Mouse (Mus musculus): ENCODE results near the gene Epb41. TPM values are rescaled to one million over a fixed set of nuclear protein-coding genes. Genes with fewer than 3 reads are reported as not detected.

The Epb41 gene
- total and polyA plus RNA-seq, 2 experiments = 29.6 to 46.8 TPM

GRCm38 (mm10) chr4:132078296-132078714 is 3.2 kb upstream of the Epb41 start:
- peak overlapping the region; percentile 13; the same call in 1 of the 2 replicates for H3K4me3 ChIP-seq (ENCODE audit: insufficient read depth, low read depth, low read length)
- peaks cover 13% of the 10 kb centered on the region; the same call in 1 of the 2 replicates for H3K79me2 ChIP-seq (ENCODE audit: control insufficient read depth, insufficient read depth, low read length)
- no peaks in the 10 kb centered on the region for H3K27me3 ChIP-seq (ENCODE audit: control insufficient read depth, insufficient read depth, low read length)
- 12% methylated on average over 7 of the region's 7 CpGs for WGBS
- H3K4me1 ChIP-seq (ENCODE audit: control insufficient read depth, insufficient read depth, low read length) = peaks cover 15% of the 10 kb centered on the region
- H3K27ac ChIP-seq (replicated peaks; ENCODE audit: insufficient read depth, low read depth, low read length) = peak overlapping the region; percentile 98
- DNase-seq (ENCODE audit: extremely low read depth, low read depth, low spot score) = peak; percentile 97
- peak overlapping the region; percentile 56 for H3K9ac ChIP-seq (ENCODE audit: low read depth, low read length)
- no peaks in the 10 kb centered on the region for H3K36me3 ChIP-seq (ENCODE audit: control insufficient read depth, insufficient read depth, low read length)
- TF ChIP-seq CTCF (IDR thresholded peaks at IDR 0.05; ENCODE audit: low read depth, low read length) = no peak
- no peak for TF ChIP-seq POLR2A (IDR thresholded peaks at IDR 0.05; ENCODE audit: extremely low read depth, insufficient read depth, low read length)

- Histone ChIP-seq H3K36me3 (ENCODE audit: control insufficient read depth, insufficient read depth, low read length) (no peaks in the 10 kb centered on the region), H3K9ac (ENCODE audit: low read depth, low read length) (peak overlapping the region; percentile 85), H3K27me3 (ENCODE audit: control insufficient read depth, insufficient read depth, low read length) (no peaks in the 10 kb centered on the region), H3K27ac (replicated peaks; ENCODE audit: insufficient read depth, low read depth, low read length) (peak overlapping the region; percentile 98), H3K4me1 (ENCODE audit: control insufficient read depth, insufficient read depth, low read length) (peaks cover 22% of the 10 kb centered on the region), H3K4me3 (ENCODE audit: insufficient read depth, low read depth, low read length) (peak overlapping the region; percentile 61), H3K79me2 (ENCODE audit: control insufficient read depth, insufficient read depth, low read length) (peaks cover 20% of the 10 kb centered on the region; the same call in 1 of the 2 replicates)
- 27% methylated on average over 7 of the region's 7 CpGs for WGBS
- DNase-seq (ENCODE audit: extremely low read depth, low read depth, low spot score) = peak; percentile 33
- no peak for TF ChIP-seq CTCF (IDR thresholded peaks at IDR 0.05; ENCODE audit: low read depth, low read length)
- no peak for TF ChIP-seq POLR2A (IDR thresholded peaks at IDR 0.05; ENCODE audit: extremely low read depth, insufficient read depth, low read length)
Observed at GRCm38 (mm10) chr4:132077445-132077844, 2.3 kb upstream of the Epb41 start.

- peak overlapping the region; percentile 85 for H3K9ac ChIP-seq (ENCODE audit: low read depth, low read length)
- DNase-seq (ENCODE audit: extremely low read depth, low read depth, low spot score) = peak; percentile 91
- no peaks in the 10 kb centered on the region for H3K36me3 ChIP-seq (ENCODE audit: control insufficient read depth, insufficient read depth, low read length)
- TF ChIP-seq POLR2A (IDR thresholded peaks at IDR 0.05; ENCODE audit: extremely low read depth, insufficient read depth, low read length) (peak; percentile 64), CTCF (IDR thresholded peaks at IDR 0.05; ENCODE audit: low read depth, low read length) (no peak)
- peak overlapping the region; percentile 98 for H3K27ac ChIP-seq (replicated peaks; ENCODE audit: insufficient read depth, low read depth, low read length)
- peaks cover 22% of the 10 kb centered on the region; the same call in 1 of the 2 replicates for H3K79me2 ChIP-seq (ENCODE audit: control insufficient read depth, insufficient read depth, low read length)
- H3K4me1 ChIP-seq (ENCODE audit: control insufficient read depth, insufficient read depth, low read length) = peaks cover 25% of the 10 kb centered on the region
- H3K4me3 ChIP-seq (ENCODE audit: insufficient read depth, low read depth, low read length) = peak overlapping the region; percentile 61
- 10% methylated on average over 20 of the region's 20 CpGs for WGBS
- no peaks in the 10 kb centered on the region for H3K27me3 ChIP-seq (ENCODE audit: control insufficient read depth, insufficient read depth, low read length)
Observed at GRCm38 (mm10) chr4:132076480-132077405, 1.6 kb upstream of the Epb41 start.

- DNase-seq (ENCODE audit: extremely low read depth, low read depth, low spot score) = peak; percentile 46
- Histone ChIP-seq H3K27me3 (ENCODE audit: control insufficient read depth, insufficient read depth, low read length) (no peaks in the 10 kb centered on the region), H3K36me3 (ENCODE audit: control insufficient read depth, insufficient read depth, low read length) (no peaks in the 10 kb centered on the region), H3K9ac (ENCODE audit: low read depth, low read length) (peak overlapping the region; percentile 6; the same call in 1 of the 2 replicates), H3K4me1 (ENCODE audit: control insufficient read depth, insufficient read depth, low read length) (peaks cover 25% of the 10 kb centered on the region), H3K79me2 (ENCODE audit: control insufficient read depth, insufficient read depth, low read length) (peaks cover 28% of the 10 kb centered on the region; the same call in 1 of the 2 replicates), H3K27ac (replicated peaks; ENCODE audit: insufficient read depth, low read depth, low read length) (peak overlapping the region; percentile 98), H3K4me3 (ENCODE audit: insufficient read depth, low read depth, low read length) (no peak overlapping the region)
- TF ChIP-seq CTCF (IDR thresholded peaks at IDR 0.05; ENCODE audit: low read depth, low read length) (no peak), POLR2A (IDR thresholded peaks at IDR 0.05; ENCODE audit: extremely low read depth, insufficient read depth, low read length) (no peak)
- 3% methylated on average over 1 of the region's 1 CpGs for WGBS
Observed at GRCm38 (mm10) chr4:132075796-132076195, 675 bp upstream of the Epb41 start.

GRCm38 (mm10) chr4:132074077-132074932 is 816 bp downstream of the Epb41 start, which contains the start of gene Gm10300:
Gene Gm10300 (plus strand): TSS chr4:132074697.
- peak within 1 kb of the TSS; percentile 98 for H3K27ac ChIP-seq (replicated peaks; ENCODE audit: insufficient read depth, low read depth, low read length)
- peaks cover 33% of the 10 kb centered on the region; the same call in 1 of the 2 replicates for H3K79me2 ChIP-seq (ENCODE audit: control insufficient read depth, insufficient read depth, low read length)
- peaks cover 27% of the 10 kb centered on the region for H3K4me1 ChIP-seq (ENCODE audit: control insufficient read depth, insufficient read depth, low read length)
- peaks cover 2% of the 10 kb centered on the region; the same call in 1 of the 2 replicates for H3K36me3 ChIP-seq (ENCODE audit: control insufficient read depth, insufficient read depth, low read length)
- no peak for TF ChIP-seq POLR2A (IDR thresholded peaks at IDR 0.05; ENCODE audit: extremely low read depth, insufficient read depth, low read length)
- TF ChIP-seq CTCF (IDR thresholded peaks at IDR 0.05; ENCODE audit: low read depth, low read length) = no peak
- H3K4me3 ChIP-seq (ENCODE audit: insufficient read depth, low read depth, low read length) = peak within 1 kb of the TSS; percentile 77
- no peaks in the 10 kb centered on the region for H3K27me3 ChIP-seq (ENCODE audit: control insufficient read depth, insufficient read depth, low read length)
- H3K9ac ChIP-seq (ENCODE audit: low read depth, low read length) = peak within 1 kb of the TSS; percentile 96
- WGBS = 3% methylated on average over 34 of the region's 42 CpGs
- DNase-seq (ENCODE audit: extremely low read depth, low read depth, low spot score) = peak; percentile 35

All from liver, adult 2 months (tissue).